Mouse (Mus musculus) forebrain, postnatal 0 days (tissue): ENCODE measurements at regions not wholly inside any gene's neighbourhood (a gene's known extent, or its start where the extent isn't known, plus 50 kb on each side); places are given as distances from the start of the nearest gene placed in this dataset.

ENCODE experiments used
- ATAC-seq: fragments of 200-750 bp; cut with Nextera tagmentation; 2 replicates; pipeline ENCODE4 v1.8.0; 2017; ENCODE audit warnings: mild to moderate bottlenecking, moderate library complexity
- DNase-seq: peaks from one replicate; pipeline ENCODE4 v3.0.0-alpha.2; 2015
- H3K27ac ChIP-seq: fragments of 300-500 bp; sonication (generic); 2 replicates; pipeline ENCODE4 v1.5.1; 2014; ENCODE audit warnings: low read depth, mild to moderate bottlenecking, antibody characterized with exemption, low read length, moderate library complexity, mixed read lengths
- H3K27me3 ChIP-seq: fragments of 300-500 bp; sonication (generic); 2 replicates; pipeline ENCODE4 v1.6.1; 2014; ENCODE audit warnings: mild to moderate bottlenecking, low read length, mixed read lengths; ENCODE audit not compliant: insufficient read depth
- H3K36me3 ChIP-seq: fragments of 300-500 bp; sonication (generic); 2 replicates; pipeline ENCODE4 v1.6.1; 2014; ENCODE audit warnings: mild to moderate bottlenecking, moderate library complexity; ENCODE audit not compliant: insufficient read depth
- H3K4me1 ChIP-seq: fragments of 300-500 bp; sonication (generic); 2 replicates; pipeline ENCODE4 v1.6.1; 2014; ENCODE audit warnings: antibody characterized with exemption; ENCODE audit not compliant: insufficient read depth
- H3K4me2 ChIP-seq: fragments of 300-500 bp; sonication (generic); 2 replicates; pipeline ENCODE4 v1.6.1; 2014; ENCODE audit warnings: low read depth, mild to moderate bottlenecking, moderate library complexity
- H3K4me3 ChIP-seq: fragments of 300-500 bp; sonication (generic); 2 replicates; pipeline ENCODE4 v1.5.1; 2014; ENCODE audit warnings: low read depth, low read length, mixed read lengths
- H3K9ac ChIP-seq: fragments of 300-500 bp; sonication (generic); 2 replicates; pipeline ENCODE4 v1.6.1; 2014; ENCODE audit warnings: mild to moderate bottlenecking
- H3K9me3 ChIP-seq: fragments of 300-500 bp; sonication (generic); 2 replicates; pipeline ENCODE4 v1.6.1; 2016; ENCODE audit warnings: low read length
- CTCF ChIP-seq: sonication (generic); IDR thresholded peaks from 2 replicates; pipeline ENCODE4 v1.5.1; 2016; ENCODE audit warnings: antibody characterized with exemption, control low read depth, low read depth
- WGBS: fragments of 180-500 bp; shearing (Covaris S2); extraction: QIAGEN DNeasy Blood & Tissue Kit; methylation state at CpG from one replicate; pipeline ENCODE4 v1.1.7; 2014; 5-methylcytosine and 5-hydroxymethylcytosine counted together

GRCm38 (mm10) chr5:39181028-39181427 lies 304.4 kb upstream of the Clnk start:
- no peaks in the 10 kb centered on the region for H3K4me1 ChIP-seq
- ATAC-seq (peak; percentile 53), DNase-seq (peak; percentile 39)
- no peaks in the 10 kb centered on the region for H3K9me3 ChIP-seq
- TF ChIP-seq CTCF = no peak
- no peak overlapping the region for H3K9ac ChIP-seq
- H3K36me3 ChIP-seq = no peaks in the 10 kb centered on the region
- H3K4me2 ChIP-seq = no peak overlapping the region
- H3K27ac ChIP-seq = no peak overlapping the region
- no peak overlapping the region for H3K4me3 ChIP-seq
- no peaks in the 10 kb centered on the region for H3K27me3 ChIP-seq
- WGBS = 32% methylated on average over 4 of the region's 4 CpGs

- H3K9me3 ChIP-seq = no peaks in the 10 kb centered on the region
- no peak overlapping the region for H3K9ac ChIP-seq
- TF ChIP-seq CTCF = no peak
- H3K27ac ChIP-seq = no peak overlapping the region
- no peaks in the 10 kb centered on the region for H3K27me3 ChIP-seq
- H3K4me3 ChIP-seq = no peak overlapping the region
- no peak for ATAC-seq
- no peak for DNase-seq
- no peaks in the 10 kb centered on the region for H3K4me1 ChIP-seq
- WGBS = 22% methylated on average over 2 of the region's 2 CpGs
- no peaks in the 10 kb centered on the region for H3K36me3 ChIP-seq
- no peak overlapping the region for H3K4me2 ChIP-seq
Observed at GRCm38 (mm10) chr5:39177891-39178290, 301.3 kb upstream of the Clnk start.

GRCm38 (mm10) chr5:39176906-39177305 lies 300.3 kb upstream of the Clnk start:
- Histone ChIP-seq H3K4me1 (no peaks in the 10 kb centered on the region), H3K9ac (no peak overlapping the region), H3K4me2 (no peak overlapping the region), H3K27me3 (no peaks in the 10 kb centered on the region), H3K27ac (no peak overlapping the region), H3K36me3 (no peaks in the 10 kb centered on the region), H3K9me3 (no peaks in the 10 kb centered on the region), H3K4me3 (no peak overlapping the region)
- TF ChIP-seq CTCF = no peak
- 83% methylated on average over 2 of the region's 2 CpGs for whole genome bisulfite sequencing
- no peak for ATAC-seq
- DNase-seq = no peak

- ATAC-seq (no peak), DNase-seq (no peak)
- Histone ChIP-seq H3K4me3 (no peak overlapping the region), H3K27ac (no peak overlapping the region), H3K4me1 (no peaks in the 10 kb centered on the region), H3K27me3 (no peaks in the 10 kb centered on the region), H3K9me3 (no peaks in the 10 kb centered on the region), H3K36me3 (no peaks in the 10 kb centered on the region), H3K4me2 (no peak overlapping the region), H3K9ac (no peak overlapping the region)
- 96% methylated on average over 3 of the region's 3 CpGs for WGBS
- TF ChIP-seq CTCF = no peak
Observed at GRCm38 (mm10) chr5:39173491-39173890, 296.9 kb upstream of the Clnk start.

- no peaks in the 10 kb centered on the region for H3K27me3 ChIP-seq
- WGBS = 60% methylated on average over 3 of the region's 3 CpGs
- no peak overlapping the region for H3K4me3 ChIP-seq
- no peak overlapping the region for H3K9ac ChIP-seq
- TF ChIP-seq CTCF = no peak
- H3K36me3 ChIP-seq = no peaks in the 10 kb centered on the region
- DNase-seq = no peak
- no peak for ATAC-seq
- no peak overlapping the region for H3K4me2 ChIP-seq
- H3K4me1 ChIP-seq = no peaks in the 10 kb centered on the region
- H3K27ac ChIP-seq = no peak overlapping the region
- no peaks in the 10 kb centered on the region for H3K9me3 ChIP-seq
Observed at GRCm38 (mm10) chr5:39159651-39160050, 283.0 kb upstream of the Clnk start.

GRCm38 (mm10) chr5:39155763-39156162 lies 279.2 kb upstream of the Clnk start:
- no peaks in the 10 kb centered on the region for H3K9me3 ChIP-seq
- H3K27ac ChIP-seq = no peak overlapping the region
- H3K36me3 ChIP-seq = no peaks in the 10 kb centered on the region
- ATAC-seq (no peak), DNase-seq (no peak)
- H3K27me3 ChIP-seq = no peaks in the 10 kb centered on the region
- no peaks in the 10 kb centered on the region for H3K4me1 ChIP-seq
- WGBS = 95% methylated on average over 1 of the region's 1 CpGs
- no peak overlapping the region for H3K4me2 ChIP-seq
- no peak overlapping the region for H3K4me3 ChIP-seq
- no peak overlapping the region for H3K9ac ChIP-seq
- no peak for TF ChIP-seq CTCF

- no peaks in the 10 kb centered on the region for H3K9me3 ChIP-seq
- no peak for TF ChIP-seq CTCF
- no peak for ATAC-seq
Observed at GRCm38 (mm10) chr5:39153291-39153794, 276.7 kb upstream of the Clnk start.

GRCm38 (mm10) chr5:39151917-39152316 lies 275.3 kb upstream of the Clnk start:
- Histone ChIP-seq H3K4me1 (no peaks in the 10 kb centered on the region), H3K27me3 (no peaks in the 10 kb centered on the region), H3K4me2 (no peak overlapping the region), H3K9ac (no peak overlapping the region), H3K4me3 (no peak overlapping the region), H3K36me3 (no peaks in the 10 kb centered on the region), H3K9me3 (no peaks in the 10 kb centered on the region), H3K27ac (no peak overlapping the region)
- ATAC-seq = no peak
- no peak for DNase-seq
- no peak for TF ChIP-seq CTCF
- 89% methylated on average over 4 of the region's 4 CpGs for WGBS

More at GRCm38 (mm10) chr5:39153291-39153794, 276.7 kb upstream of the Clnk start:
- no peak overlapping the region for H3K9ac ChIP-seq
- DNase-seq = no peak
- H3K4me1 ChIP-seq = no peaks in the 10 kb centered on the region
- H3K4me2 ChIP-seq = no peak overlapping the region
- H3K4me3 ChIP-seq = no peak overlapping the region
- no peaks in the 10 kb centered on the region for H3K27me3 ChIP-seq
- no peaks in the 10 kb centered on the region for H3K36me3 ChIP-seq
- no peak overlapping the region for H3K27ac ChIP-seq
